Mouse (Mus musculus) forebrain, embryonic 12.5 days (tissue): Measurements from ENCODE around the gene Hoxa7. TPM values are rescaled to one million over a fixed set of nuclear protein-coding genes. Genes with fewer than 3 reads are reported as not detected.
A peak's percentile ranks its signal among the peaks of the same experiment; 100 is the strongest.

ENCODE experiments used
- ATAC-seq: fragments of 200-750 bp; cut with Nextera tagmentation; 2 replicates; pipeline ENCODE4 v1.8.0; 2017; ENCODE audit warnings: moderate TSS enrichment; ENCODE audit not compliant: low FRiP score
- H3K27ac ChIP-seq: fragments of 300-500 bp; sonication (generic); 2 replicates; pipeline ENCODE4 v1.5.1; 2016; ENCODE audit warnings: mild to moderate bottlenecking
- H3K27me3 ChIP-seq: fragments of 300-500 bp; sonication (generic); 2 replicates; pipeline ENCODE4 v1.6.1; 2016; ENCODE audit warnings: mild to moderate bottlenecking
- H3K36me3 ChIP-seq: fragments of 300-500 bp; sonication (generic); replicated peaks from 2 replicates; pipeline ENCODE4 v1.6.1; 2016; ENCODE audit warnings: mild to moderate bottlenecking
- H3K4me1 ChIP-seq: fragments of 300-500 bp; sonication (generic); 2 replicates; pipeline ENCODE4 v1.6.1; 2016
- H3K4me2 ChIP-seq: fragments of 300-500 bp; sonication (generic); 2 replicates; pipeline ENCODE4 v1.6.1; 2016; ENCODE audit warnings: mild to moderate bottlenecking, moderate library complexity
- H3K4me3 ChIP-seq: fragments of 300-500 bp; sonication (generic); replicated peaks from 2 replicates; pipeline ENCODE4 v1.5.1; 2016; ENCODE audit warnings: mild to moderate bottlenecking
- H3K9ac ChIP-seq: fragments of 300-500 bp; sonication (generic); 2 replicates; pipeline ENCODE4 v1.6.1; 2016; ENCODE audit warnings: mild to moderate bottlenecking
- H3K9me3 ChIP-seq: fragments of 300-500 bp; sonication (generic); 2 replicates; pipeline ENCODE4 v1.6.1; 2016
- WGBS: fragments of 180-500 bp; shearing (Covaris S2); methylation state at CpG from one replicate; pipeline ENCODE4 v1.1.7; 2016; 5-methylcytosine and 5-hydroxymethylcytosine counted together
- polyA plus RNA-seq: library from polyadenylated mRNA; unstranded; fragments of >200 nt; fragmentation: Nextera tagmentation; extraction: Ambion mirVana; gene quantifications from 2 replicates; pipeline ENCODE4 v1.2.1, GENCODE M21; 2016

Gene Hoxa7
- polyA plus RNA-seq, 1 experiment from 2014 or later: not detected

GRCm38 (mm10) chr6:52262463-52263320, 41.0 kb upstream of the Hoxa7 start:
- Histone ChIP-seq H3K27me3 (peaks cover 92% of the 10 kb centered on the region), H3K4me1 (peaks cover 10% of the 10 kb centered on the region), H3K4me2 (no peak overlapping the region), H3K9me3 (no peaks in the 10 kb centered on the region), H3K4me3 (no peak overlapping the region), H3K9ac (no peak overlapping the region), H3K27ac (no peak overlapping the region), H3K36me3 (no peaks in the 10 kb centered on the region)
- 2% methylated on average over 24 of the region's 24 CpGs for WGBS
- no peak for ATAC-seq

- ATAC-seq: no peak
- WGBS: 4% methylated on average over 9 of the region's 9 CpGs
- H3K4me2 ChIP-seq: no peak overlapping the region
- H3K27ac ChIP-seq: no peak overlapping the region
- H3K9me3 ChIP-seq: no peaks in the 10 kb centered on the region
- H3K36me3 ChIP-seq: no peaks in the 10 kb centered on the region
- H3K4me3 ChIP-seq: no peak overlapping the region
- no peak overlapping the region for H3K9ac ChIP-seq
- peaks cover 10% of the 10 kb centered on the region for H3K4me1 ChIP-seq
- H3K27me3 ChIP-seq: peaks cover 93% of the 10 kb centered on the region
Observed at GRCm38 (mm10) chr6:52261751-52262462, 40.3 kb upstream of the Hoxa7 start.

- no peak within 1 kb of the TSS for H3K9ac ChIP-seq
- no peak within 1 kb of the TSS for H3K27ac ChIP-seq
- no peaks in the 10 kb centered on the region for H3K36me3 ChIP-seq
- no peaks in the 10 kb centered on the region for H3K9me3 ChIP-seq
- H3K4me3 ChIP-seq: peak within 1 kb of the TSS; percentile 33
- no peak for ATAC-seq
- H3K4me1 ChIP-seq: peaks cover 10% of the 10 kb centered on the region
- peaks cover 90% of the 10 kb centered on the region for H3K27me3 ChIP-seq
- peak within 1 kb of the TSS; percentile 46 for H3K4me2 ChIP-seq
- WGBS: under 1% methylated on average over 44 of the region's 72 CpGs
Observed at GRCm38 (mm10) chr6:52260654-52261575, 39.3 kb upstream of the Hoxa7 start, which contains the start of gene Hoxa13. Hoxa13 (minus strand) TSS chr6:52260880.

- Histone ChIP-seq H3K4me2 (peak overlapping the region; percentile 46), H3K36me3 (no peaks in the 10 kb centered on the region), H3K27ac (no peak overlapping the region), H3K9ac (no peak overlapping the region), H3K9me3 (no peaks in the 10 kb centered on the region), H3K4me3 (peak overlapping the region; percentile 22; the same call in 1 of the 2 replicates), H3K4me1 (peaks cover 10% of the 10 kb centered on the region), H3K27me3 (peaks cover 90% of the 10 kb centered on the region)
- WGBS: 0% methylated on average over 39 of the region's 39 CpGs
- no peak for ATAC-seq
Observed at GRCm38 (mm10) chr6:52259811-52260261, 38.2 kb upstream of the Hoxa7 start.

GRCm38 (mm10) chr6:52259081-52259790, 37.6 kb upstream of the Hoxa7 start:
- Histone ChIP-seq H3K4me1 (peaks cover 10% of the 10 kb centered on the region), H3K27ac (no peak overlapping the region), H3K4me3 (no peak overlapping the region), H3K9ac (no peak overlapping the region), H3K36me3 (no peaks in the 10 kb centered on the region), H3K27me3 (peaks cover 86% of the 10 kb centered on the region), H3K4me2 (no peak overlapping the region), H3K9me3 (no peaks in the 10 kb centered on the region)
- 1% methylated on average over 25 of the region's 25 CpGs for WGBS
- ATAC-seq: no peak

GRCm38 (mm10) chr6:52256956-52257355, 35.3 kb upstream of the Hoxa7 start:
- no peak overlapping the region for H3K4me2 ChIP-seq
- H3K4me1 ChIP-seq: peaks cover 13% of the 10 kb centered on the region
- no peak overlapping the region for H3K4me3 ChIP-seq
- no peak overlapping the region for H3K9ac ChIP-seq
- no peak for ATAC-seq
- H3K27me3 ChIP-seq: peaks cover 86% of the 10 kb centered on the region
- H3K36me3 ChIP-seq: no peaks in the 10 kb centered on the region
- H3K9me3 ChIP-seq: no peaks in the 10 kb centered on the region
- H3K27ac ChIP-seq: no peak overlapping the region
- WGBS: 2% methylated on average over 6 of the region's 6 CpGs

- Histone ChIP-seq H3K9me3 (no peaks in the 10 kb centered on the region), H3K4me3 (peak overlapping the region; percentile 11; the same call in 1 of the 2 replicates), H3K36me3 (no peaks in the 10 kb centered on the region), H3K27ac (no peak overlapping the region), H3K27me3 (peaks cover 88% of the 10 kb centered on the region), H3K4me1 (peaks cover 3% of the 10 kb centered on the region; the same call in 1 of the 2 replicates), H3K9ac (no peak overlapping the region), H3K4me2 (no peak overlapping the region)
- WGBS: under 1% methylated on average over 59 of the region's 59 CpGs
- no peak for ATAC-seq
Observed at GRCm38 (mm10) chr6:52253511-52254500, 32.2 kb upstream of the Hoxa7 start.

GRCm38 (mm10) chr6:52252775-52253376, 31.2 kb upstream of the Hoxa7 start:
- ATAC-seq: no peak
- no peak overlapping the region for H3K27ac ChIP-seq
- under 1% methylated on average over 35 of the region's 35 CpGs for WGBS

GRCm38 (mm10) chr6:52252016-52252774, 30.5 kb upstream of the Hoxa7 start:
- under 1% methylated on average over 24 of the region's 24 CpGs for WGBS
- ATAC-seq: no peak
- peaks cover 3% of the 10 kb centered on the region; the same call in 1 of the 2 replicates for H3K4me1 ChIP-seq
- H3K9ac ChIP-seq: no peak overlapping the region
- H3K9me3 ChIP-seq: no peaks in the 10 kb centered on the region
- H3K27me3 ChIP-seq: peaks cover 90% of the 10 kb centered on the region
- H3K4me3 ChIP-seq: no peak overlapping the region
- no peaks in the 10 kb centered on the region for H3K36me3 ChIP-seq
- no peak overlapping the region for H3K4me2 ChIP-seq
- no peak overlapping the region for H3K27ac ChIP-seq

More at GRCm38 (mm10) chr6:52252775-52253376, 31.2 kb upstream of the Hoxa7 start:
- H3K4me2 ChIP-seq: no peak overlapping the region
- peak overlapping the region; percentile 11; the same call in 1 of the 2 replicates for H3K4me3 ChIP-seq
- no peaks in the 10 kb centered on the region for H3K36me3 ChIP-seq
- H3K4me1 ChIP-seq: peaks cover 3% of the 10 kb centered on the region; the same call in 1 of the 2 replicates
- H3K9me3 ChIP-seq: no peaks in the 10 kb centered on the region
- no peak overlapping the region for H3K9ac ChIP-seq
- peaks cover 88% of the 10 kb centered on the region for H3K27me3 ChIP-seq
